Mouse (Mus musculus) midbrain, embryonic 13.5 days (tissue): ENCODE measurements at regions not wholly inside any gene's neighbourhood (a gene's known extent, or its start where the extent isn't known, plus 50 kb on each side); places are given as distances from the start of the nearest gene placed in this dataset.

Experiments used
- ATAC-seq: fragments of 200-750 bp; cut with Nextera tagmentation; 2 replicates; pipeline ENCODE4 v1.8.0; 2017; ENCODE audit warnings: mild to moderate bottlenecking, moderate TSS enrichment, moderate library complexity
- H3K27ac ChIP-seq: fragments of 300-500 bp; sonication (generic); 2 replicates; pipeline ENCODE4 v1.5.1; 2015; ENCODE audit warnings: inconsistent platforms, mild to moderate bottlenecking, moderate library complexity
- H3K27me3 ChIP-seq: fragments of 300-500 bp; sonication (generic); 2 replicates; pipeline ENCODE4 v1.6.1; 2015; ENCODE audit warnings: mild to moderate bottlenecking, inconsistent platforms
- H3K36me3 ChIP-seq: fragments of 300-500 bp; sonication (generic); 2 replicates; pipeline ENCODE4 v1.6.1; 2015; ENCODE audit warnings: mild to moderate bottlenecking, inconsistent platforms
- H3K4me1 ChIP-seq: fragments of 300-500 bp; sonication (generic); replicated peaks from 2 replicates; pipeline ENCODE4 v1.6.1; 2015; ENCODE audit warnings: inconsistent platforms
- H3K4me2 ChIP-seq: fragments of 300-500 bp; sonication (generic); replicated peaks from 2 replicates; pipeline ENCODE4 v1.6.1; 2015; ENCODE audit warnings: moderate library complexity, mild to moderate bottlenecking, inconsistent platforms
- H3K4me3 ChIP-seq: fragments of 300-500 bp; sonication (generic); replicated peaks from 2 replicates; pipeline ENCODE4 v1.5.1; 2015; ENCODE audit warnings: mild to moderate bottlenecking, inconsistent platforms
- H3K9ac ChIP-seq: fragments of 300-500 bp; sonication (generic); replicated peaks from 2 replicates; pipeline ENCODE4 v1.6.1; 2015; ENCODE audit warnings: mild to moderate bottlenecking, inconsistent platforms
- H3K9me3 ChIP-seq: fragments of 300-500 bp; sonication (generic); 2 replicates; pipeline ENCODE4 v1.6.1; 2016; ENCODE audit warnings: mild to moderate bottlenecking, inconsistent platforms
- WGBS: fragments of 180-500 bp; shearing (Covaris S2); methylation state at CpG from one replicate; pipeline ENCODE4 v1.1.7; 2015; 5-methylcytosine and 5-hydroxymethylcytosine counted together

GRCm38 (mm10) chr3:54443791-54444190 lies 82.9 kb downstream of the Postn start:
- no peak overlapping the region for H3K4me3 ChIP-seq
- no peak overlapping the region for H3K27ac ChIP-seq
- H3K36me3 ChIP-seq, result no peaks in the 10 kb centered on the region
- 71% methylated on average over 1 of the region's 1 CpGs for WGBS
- H3K27me3 ChIP-seq, result no peaks in the 10 kb centered on the region
- H3K9ac ChIP-seq, result no peak overlapping the region
- peaks cover 10% of the 10 kb centered on the region for H3K4me1 ChIP-seq
- ATAC-seq, result no peak
- no peaks in the 10 kb centered on the region for H3K9me3 ChIP-seq
- H3K4me2 ChIP-seq, result no peak overlapping the region

GRCm38 (mm10) chr3:54446889-54447288 lies 86.0 kb downstream of the Postn start:
- Histone ChIP-seq H3K4me3 (no peak overlapping the region), H3K9me3 (no peaks in the 10 kb centered on the region), H3K36me3 (no peaks in the 10 kb centered on the region), H3K4me2 (no peak overlapping the region), H3K9ac (no peak overlapping the region), H3K27me3 (no peaks in the 10 kb centered on the region), H3K4me1 (peaks cover 10% of the 10 kb centered on the region), H3K27ac (no peak overlapping the region)
- no peak for ATAC-seq
- 19% methylated on average over 3 of the region's 3 CpGs for WGBS

DNA sequence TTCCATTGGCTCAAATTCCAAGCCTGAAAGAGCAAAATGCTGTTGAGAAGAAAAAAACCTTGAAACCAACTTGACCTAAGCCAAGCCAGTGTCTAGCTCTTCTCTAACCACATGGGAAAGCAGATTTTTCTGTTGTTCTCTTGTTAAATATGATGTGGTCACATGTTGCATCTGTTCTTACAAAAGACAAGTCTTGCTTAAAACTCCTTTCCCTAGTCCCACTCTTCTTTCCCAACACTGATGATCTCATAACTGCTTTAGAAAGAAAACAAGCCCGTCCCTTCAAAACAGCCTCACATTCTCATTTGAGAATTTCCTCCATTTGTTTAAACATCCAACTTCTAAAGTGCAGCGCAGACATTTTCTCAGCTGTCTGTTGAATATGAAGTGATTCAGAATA lies 96.5 kb downstream of the Postn start:
- no peaks in the 10 kb centered on the region for H3K27me3 ChIP-seq
- no peak overlapping the region for H3K4me2 ChIP-seq
- WGBS, result 92% methylated on average over 2 of the region's 2 CpGs
- no peaks in the 10 kb centered on the region for H3K36me3 ChIP-seq
- no peaks in the 10 kb centered on the region for H3K9me3 ChIP-seq
- no peak overlapping the region for H3K27ac ChIP-seq
- no peak for ATAC-seq
- no peak overlapping the region for H3K9ac ChIP-seq
- H3K4me1 ChIP-seq, result no peaks in the 10 kb centered on the region
- H3K4me3 ChIP-seq, result no peak overlapping the region

DNA sequence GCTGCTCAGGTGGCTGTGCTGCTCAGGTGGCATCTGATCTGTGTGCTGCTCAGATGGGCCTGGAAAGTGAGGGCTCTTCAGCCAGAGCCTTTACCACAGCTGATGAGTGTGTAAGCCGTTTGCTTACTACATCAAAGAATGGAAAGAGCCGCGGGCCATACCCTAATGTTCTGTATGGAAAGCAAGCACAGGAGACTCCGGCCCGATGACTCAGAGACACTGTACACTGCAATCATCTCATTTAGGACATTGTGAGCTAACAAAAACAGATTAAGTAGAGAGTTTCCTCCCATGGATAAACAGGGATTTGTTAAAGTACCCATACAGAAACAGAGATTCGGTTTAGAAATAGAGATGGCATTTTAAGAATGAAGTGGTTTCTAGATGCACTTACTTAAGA lies 100.5 kb downstream of the Postn start:
- Histone ChIP-seq H3K36me3 (no peaks in the 10 kb centered on the region), H3K4me2 (no peak overlapping the region), H3K27me3 (no peaks in the 10 kb centered on the region), H3K4me1 (no peaks in the 10 kb centered on the region), H3K9me3 (no peaks in the 10 kb centered on the region), H3K4me3 (no peak overlapping the region), H3K27ac (no peak overlapping the region), H3K9ac (no peak overlapping the region)
- ATAC-seq, result no peak
- WGBS, result 93% methylated on average over 6 of the region's 6 CpGs

- no peak for ATAC-seq
- Histone ChIP-seq H3K4me2 (no peak overlapping the region), H3K9me3 (no peaks in the 10 kb centered on the region), H3K36me3 (no peaks in the 10 kb centered on the region), H3K9ac (no peak overlapping the region), H3K27ac (no peak overlapping the region), H3K27me3 (no peaks in the 10 kb centered on the region), H3K4me3 (no peak overlapping the region), H3K4me1 (no peaks in the 10 kb centered on the region)
These were observed 105.2 kb downstream of the Postn start for GRCm38 (mm10) chr3:54466097-54466496.

DNA sequence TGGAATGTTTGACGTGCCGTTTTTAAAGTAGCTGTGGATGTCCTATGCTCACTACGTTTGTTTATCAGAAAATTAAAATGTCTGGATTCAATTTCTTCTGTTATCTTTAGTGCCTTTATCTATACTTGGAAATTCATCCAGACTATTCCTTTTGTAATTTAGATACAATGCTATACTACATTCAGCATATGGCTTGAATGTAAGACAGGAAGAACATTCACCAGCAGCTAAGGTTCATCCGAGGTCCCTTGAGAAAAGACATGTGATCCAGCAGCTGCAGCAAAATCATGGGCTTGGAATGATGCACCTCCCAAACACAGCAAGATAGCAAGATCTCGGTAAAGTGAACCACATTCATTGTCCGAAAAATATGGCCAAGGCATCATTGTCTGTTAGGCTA lies 113.3 kb downstream of the Postn start:
- H3K4me3 ChIP-seq, result no peak overlapping the region
- H3K9me3 ChIP-seq, result no peaks in the 10 kb centered on the region
- no peaks in the 10 kb centered on the region for H3K4me1 ChIP-seq
- no peak overlapping the region for H3K27ac ChIP-seq
- ATAC-seq, result no peak
- no peak overlapping the region for H3K4me2 ChIP-seq
- 92% methylated on average over 6 of the region's 6 CpGs for WGBS
- no peaks in the 10 kb centered on the region for H3K27me3 ChIP-seq
- no peak overlapping the region for H3K9ac ChIP-seq
- H3K36me3 ChIP-seq, result no peaks in the 10 kb centered on the region

GRCm38 (mm10) chr3:54475879-54476278 lies 115.0 kb downstream of the Postn start:
- Histone ChIP-seq H3K36me3 (no peaks in the 10 kb centered on the region), H3K27me3 (no peaks in the 10 kb centered on the region), H3K4me1 (no peaks in the 10 kb centered on the region), H3K4me3 (no peak overlapping the region), H3K9me3 (no peaks in the 10 kb centered on the region), H3K4me2 (no peak overlapping the region), H3K9ac (no peak overlapping the region), H3K27ac (no peak overlapping the region)
- ATAC-seq, result no peak
- WGBS, result 88% methylated on average over 3 of the region's 3 CpGs

DNA sequence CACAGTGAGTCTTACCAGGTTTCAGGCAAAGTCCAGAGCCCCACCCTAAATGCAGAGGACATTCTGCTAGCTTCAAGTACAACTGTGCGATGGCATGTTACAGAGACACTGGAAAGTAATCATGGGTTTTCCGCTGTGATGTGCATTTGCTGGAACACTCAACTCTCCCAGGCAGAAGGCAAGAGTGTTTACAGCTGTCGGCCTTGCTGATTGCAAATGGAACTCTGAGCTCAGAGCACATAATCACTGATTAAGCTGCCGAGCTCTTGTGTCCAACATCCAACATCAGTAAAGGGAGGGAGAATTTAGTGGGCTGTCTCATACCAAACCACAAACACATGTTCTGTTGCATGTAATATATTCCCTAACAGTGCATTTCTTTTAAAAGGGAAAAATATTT lies 117.1 kb downstream of the Postn start:
- ATAC-seq, result no peak
- WGBS, result 81% methylated on average over 4 of the region's 4 CpGs
- Histone ChIP-seq H3K27me3 (no peaks in the 10 kb centered on the region), H3K36me3 (no peaks in the 10 kb centered on the region), H3K9me3 (no peaks in the 10 kb centered on the region), H3K4me3 (no peak overlapping the region), H3K27ac (no peak overlapping the region), H3K9ac (no peak overlapping the region), H3K4me2 (no peak overlapping the region), H3K4me1 (no peaks in the 10 kb centered on the region)

DNA sequence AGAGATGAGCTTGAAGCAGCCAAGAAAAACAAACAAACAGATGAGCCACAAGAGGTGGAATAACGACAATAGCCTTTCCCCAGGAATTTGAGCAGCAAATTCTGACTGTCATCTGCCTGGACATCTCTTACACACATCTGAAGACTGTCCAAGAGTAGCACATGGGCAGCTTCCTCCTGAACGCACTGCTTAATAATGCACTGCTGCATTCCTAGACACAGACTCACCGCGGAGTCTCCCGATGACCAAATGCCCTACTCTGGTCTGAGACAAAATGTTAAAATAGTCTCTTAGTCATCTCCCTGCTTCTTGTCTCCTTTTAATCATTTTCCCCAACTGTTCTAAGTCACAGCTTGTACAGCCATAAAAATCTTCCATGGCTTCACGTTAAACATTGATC lies 119.3 kb downstream of the Postn start:
- 93% methylated on average over 6 of the region's 6 CpGs for WGBS
- H3K9me3 ChIP-seq, result no peaks in the 10 kb centered on the region
- no peaks in the 10 kb centered on the region for H3K27me3 ChIP-seq
- H3K4me3 ChIP-seq, result no peak overlapping the region
- H3K27ac ChIP-seq, result no peak overlapping the region
- H3K4me1 ChIP-seq, result no peaks in the 10 kb centered on the region
- H3K4me2 ChIP-seq, result no peak overlapping the region
- H3K36me3 ChIP-seq, result no peaks in the 10 kb centered on the region
- no peak for ATAC-seq
- H3K9ac ChIP-seq, result no peak overlapping the region

DNA sequence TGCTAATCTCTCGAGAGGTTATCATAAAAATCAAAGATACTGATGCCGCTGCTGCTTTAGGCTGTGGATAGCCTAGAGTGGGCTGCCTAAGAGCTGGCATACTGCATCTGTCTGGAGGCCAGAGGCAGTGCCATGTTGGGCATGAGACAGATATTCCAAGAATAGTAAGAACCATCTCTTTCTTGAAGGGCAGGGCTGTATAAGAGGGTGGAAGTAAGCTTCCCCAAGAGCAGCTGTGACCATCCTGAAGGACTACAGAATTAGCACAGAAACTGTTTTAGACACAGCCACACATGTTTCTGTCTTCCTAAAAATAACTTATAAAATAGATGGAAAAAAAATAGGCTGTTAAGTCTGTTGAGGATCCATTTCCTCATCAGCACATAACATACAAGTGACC lies 126.4 kb downstream of the Postn start:
- Histone ChIP-seq H3K4me2 (no peak overlapping the region), H3K9me3 (no peaks in the 10 kb centered on the region), H3K27me3 (no peaks in the 10 kb centered on the region), H3K4me3 (no peak overlapping the region), H3K4me1 (no peaks in the 10 kb centered on the region), H3K36me3 (no peaks in the 10 kb centered on the region), H3K27ac (no peak overlapping the region), H3K9ac (no peak overlapping the region)
- 93% methylated on average over 2 of the region's 2 CpGs for WGBS
- ATAC-seq, result no peak

- ATAC-seq, result no peak
- no peaks in the 10 kb centered on the region for H3K4me1 ChIP-seq
- no peaks in the 10 kb centered on the region for H3K36me3 ChIP-seq
- no peak overlapping the region for H3K4me3 ChIP-seq
- H3K9ac ChIP-seq, result no peak overlapping the region
- no peak overlapping the region for H3K4me2 ChIP-seq
- H3K27ac ChIP-seq, result no peak overlapping the region
- no peaks in the 10 kb centered on the region for H3K9me3 ChIP-seq
- H3K27me3 ChIP-seq, result no peaks in the 10 kb centered on the region
- WGBS, result 67% methylated on average over 4 of the region's 4 CpGs
These were observed 126.9 kb downstream of the Postn start for GRCm38 (mm10) chr3:54487844-54488243.

DNA sequence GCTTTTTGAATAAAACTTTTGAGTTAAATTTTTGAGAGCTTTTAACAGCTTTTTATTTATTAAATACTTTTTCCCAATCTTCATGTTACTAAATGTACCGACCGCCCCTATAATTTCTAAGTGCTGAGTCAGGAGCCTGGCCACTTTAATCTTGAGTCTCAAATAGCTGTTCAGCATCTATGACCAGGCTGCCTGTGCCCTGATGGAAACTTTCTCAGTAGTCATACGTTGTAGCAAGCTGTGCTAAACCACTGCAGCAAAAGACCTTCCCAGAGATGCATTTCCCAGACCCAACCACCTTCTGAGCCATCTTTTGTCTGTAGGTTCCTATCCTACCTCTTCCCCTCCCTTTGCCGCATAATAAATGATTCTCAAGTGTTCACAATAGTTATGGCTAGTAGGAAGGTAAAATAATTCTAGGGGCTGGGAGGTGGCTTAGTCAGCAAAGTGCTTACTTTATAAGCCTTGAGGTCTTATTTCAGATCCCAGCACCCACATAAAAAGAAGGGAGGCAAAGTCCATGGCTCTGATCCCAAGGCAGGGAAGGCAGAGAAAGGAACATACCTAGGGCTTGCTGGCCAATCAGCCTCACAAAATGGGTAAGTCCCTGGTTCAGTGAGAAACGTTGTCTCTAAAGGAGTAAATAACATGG lies 129.5 kb downstream of the Postn start:
- H3K4me3 ChIP-seq, result no peak overlapping the region
- WGBS, result 85% methylated on average over 5 of the region's 5 CpGs
- H3K4me2 ChIP-seq, result no peak overlapping the region
- no peak overlapping the region for H3K9ac ChIP-seq
- H3K27me3 ChIP-seq, result no peaks in the 10 kb centered on the region
- no peaks in the 10 kb centered on the region for H3K4me1 ChIP-seq
- ATAC-seq, result no peak
- H3K36me3 ChIP-seq, result no peaks in the 10 kb centered on the region
- H3K27ac ChIP-seq, result no peak overlapping the region
- H3K9me3 ChIP-seq, result no peaks in the 10 kb centered on the region

- 90% methylated on average over 3 of the region's 3 CpGs for WGBS
- no peaks in the 10 kb centered on the region for H3K27me3 ChIP-seq
These were observed 132.7 kb downstream of the Postn start for GRCm38 (mm10) chr3:54493567-54493966.

More at GRCm38 (mm10) chr3:54493567-54493966, 132.7 kb downstream of the Postn start:
- ATAC-seq, result no peak
- no peaks in the 10 kb centered on the region for H3K9me3 ChIP-seq
- H3K27ac ChIP-seq, result no peak overlapping the region
- no peak overlapping the region for H3K4me3 ChIP-seq
- no peaks in the 10 kb centered on the region for H3K4me1 ChIP-seq
- no peak overlapping the region for H3K9ac ChIP-seq
- H3K36me3 ChIP-seq, result no peaks in the 10 kb centered on the region
- no peak overlapping the region for H3K4me2 ChIP-seq
